Mouse (Mus musculus): ENCODE results near the gene Asb3.

DNA sequence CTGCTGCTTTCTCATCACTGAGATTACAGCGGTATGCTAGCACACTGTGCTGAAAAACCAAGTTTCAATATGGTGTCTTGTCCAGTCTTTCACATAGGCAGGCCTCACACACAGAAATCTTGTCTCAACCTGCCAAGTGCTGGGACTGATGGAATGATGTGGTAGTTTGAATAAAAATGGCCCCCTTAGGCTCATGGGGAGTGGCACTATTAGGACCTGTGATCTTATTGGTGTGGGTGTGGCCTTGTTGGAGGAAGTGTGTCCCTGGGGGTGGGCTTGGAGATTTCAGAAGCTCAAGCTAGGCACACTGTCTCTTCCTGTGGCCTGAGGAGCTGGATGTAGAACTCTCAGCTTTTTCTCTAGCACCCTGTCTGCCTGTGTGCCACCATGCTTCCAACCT, 11.0 kb downstream of the Asb3 start:
- TF ChIP-seq USF1 (IDR thresholded peaks at IDR 0.05; ENCODE audit: low read depth) = no peak
- TF ChIP-seq CTCF (IDR thresholded peaks at IDR 0.05; ENCODE audit: control insufficient read depth, insufficient read depth, insufficient read length) = no peak
- TF ChIP-seq MYOG (IDR thresholded peaks at IDR 0.05; ENCODE audit: control insufficient read depth, extremely low read depth, insufficient read length) = no peak
- no peak for TF ChIP-seq MYOD1 (IDR thresholded peaks at IDR 0.05; ENCODE audit: control insufficient read depth, insufficient read length, low read depth)
- TF ChIP-seq CEBPB (IDR thresholded peaks at IDR 0.05; ENCODE audit: low read depth) = no peak
- no peak for TF ChIP-seq MAX (IDR thresholded peaks at IDR 0.05)
- no peak for TF ChIP-seq FOSL1 (IDR thresholded peaks at IDR 0.05; ENCODE audit: insufficient read depth, low read length, poor library complexity, severe bottlenecking)

Measured in C2C12 (cell line).